8 mouse cellular contexts compared by ENCODE assay signal in the genomic region with DNA sequence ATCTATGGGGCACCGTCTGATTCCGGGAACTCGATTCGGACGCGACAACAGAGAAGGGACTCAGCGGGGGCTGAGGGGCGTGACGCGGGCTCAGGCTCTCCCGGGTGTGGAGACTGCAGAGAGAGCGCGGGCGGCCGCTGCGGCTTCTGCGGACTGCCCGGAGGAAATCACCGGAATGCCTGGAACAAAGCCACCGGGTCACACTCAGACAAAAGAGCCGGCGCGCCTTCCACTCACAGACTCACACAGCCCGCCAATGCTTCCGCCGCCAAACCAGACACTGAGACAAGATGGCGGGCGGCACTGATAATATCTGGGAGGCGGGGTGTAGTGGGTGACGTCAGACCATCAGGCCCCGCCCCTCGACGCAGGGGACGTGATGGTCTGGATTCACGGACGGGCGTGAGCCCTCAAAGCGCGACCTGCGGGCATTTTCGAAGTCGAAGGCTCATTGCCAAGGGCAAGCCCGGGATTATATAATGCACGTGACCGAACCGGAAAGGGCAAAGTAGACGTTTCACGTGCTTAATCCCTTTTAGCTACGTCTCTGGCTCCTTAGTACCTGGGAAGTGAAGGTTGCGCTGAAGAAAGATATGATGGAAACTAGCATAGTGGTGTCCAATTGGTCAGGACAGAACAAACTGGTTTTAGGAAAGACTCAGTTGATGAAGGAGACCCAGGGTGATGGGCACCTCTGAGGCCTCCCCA. TPM values are rescaled to one million over a fixed set of nuclear protein-coding genes. Genes with fewer than 3 reads are reported as not detected.
DNase-seq lines count a peak whose midpoint lies in the region; ATAC-seq and TF ChIP-seq lines count a peak whose summit lies in the region.

Gene Wsb1, minus strand, starts transcription at position 281 of the 708 bp plus-strand sequence.

- peak within 1 kb of the TSS; percentile 77 to 91 (median 86) for H3K4me3 ChIP-seq in CH12.LX (replicated peaks in 1 of 3; ENCODE audit: low read depth in 2 of 3, low read length in 2 of 3, poor library complexity in 1 of 3)
- peak within 1 kb of the TSS; percentile 93 for H3K4me3 ChIP-seq in forebrain, embryonic 12.5 days (replicated peaks)
- H3K4me3 ChIP-seq in heart, postnatal 0 days (ENCODE audit: low read depth, low read length), result peak within 1 kb of the TSS; percentile 83
- H3K4me3 ChIP-seq in liver, embryonic 16.5 days (ENCODE audit: low read depth, low read length), result peak within 1 kb of the TSS; percentile 75
- H3K4me3 ChIP-seq in neural tube, embryonic 13.5 days, result peak within 1 kb of the TSS; percentile 88
- H3K4me3 ChIP-seq in testis, adult 2 months (ENCODE audit: control insufficient read depth, low read depth, low read length), result peak within 1 kb of the TSS; percentile 98

- H3K9ac ChIP-seq in CH12.LX (ENCODE audit: insufficient read depth, low read depth), result peak within 1 kb of the TSS; percentile 90
- H3K9ac ChIP-seq in forebrain, embryonic 12.5 days, result peak within 1 kb of the TSS; percentile 92
- H3K9ac ChIP-seq in heart, postnatal 0 days (replicated peaks; ENCODE audit: low read depth, low read length), result peak within 1 kb of the TSS; percentile 86
- peak within 1 kb of the TSS; percentile 89 for H3K9ac ChIP-seq in liver, embryonic 16.5 days (ENCODE audit: low read depth, low read length)
- H3K9ac ChIP-seq in neural tube, embryonic 13.5 days, result peak within 1 kb of the TSS; percentile 97

- TF ChIP-seq RAD21 in CH12.LX (IDR thresholded peaks at IDR 0.05; ENCODE audit: low read depth, low read length), result no peak

- no peak for TF ChIP-seq CTCF in CH12.LX (conservative IDR thresholded peaks at IDR 0.05 in 1 of 2, IDR thresholded peaks at IDR 0.05 in 1 of 2; ENCODE audit: low read depth in 2 of 2, low read length in 2 of 2)
- TF ChIP-seq CTCF in heart, postnatal 0 days (IDR thresholded peaks at IDR 0.05; ENCODE audit: low read depth), result no peak
- TF ChIP-seq CTCF in testis, adult 2 months (IDR thresholded peaks at IDR 0.05; ENCODE audit: control insufficient read depth, insufficient read depth, insufficient replicate concordance, low read depth, low read length), result no peak

- dilution Hi-C loops in CH12.LX (cut with MboI; ENCODE audit: extremely low pct_ligation_motif_present, extremely low pct_unique_long_range_greater_than_20kb, low sequenced_read_pairs), result no loop called here

- peak; percentile 100 for TF ChIP-seq POLR2A in CH12.LX (IDR thresholded peaks at IDR 0.05; ENCODE audit: low read depth, low read length)
- peak; percentile 97 for TF ChIP-seq POLR2A in testis, adult 2 months (IDR thresholded peaks at IDR 0.05; ENCODE audit: control insufficient read depth, low read depth, low read length)

- peaks cover 11 to 34% of the 10 kb centered on the region in 2 experiments; a peak in 3 of 4 replicates for H3K4me1 ChIP-seq in CH12.LX (ENCODE audit: control insufficient read depth in 1 of 2, insufficient read depth in 2 of 2)
- peaks cover 17% of the 10 kb centered on the region for H3K4me1 ChIP-seq in forebrain, embryonic 12.5 days
- peaks cover 16% of the 10 kb centered on the region for H3K4me1 ChIP-seq in heart, postnatal 0 days (ENCODE audit: control insufficient read depth, insufficient read depth)
- peaks cover 21% of the 10 kb centered on the region for H3K4me1 ChIP-seq in liver, embryonic 16.5 days (ENCODE audit: control insufficient read depth, low read depth, low read length)
- peaks cover 37% of the 10 kb centered on the region for H3K4me1 ChIP-seq in neural tube, embryonic 13.5 days (replicated peaks)
- H3K4me1 ChIP-seq in testis, adult 2 months (ENCODE audit: control insufficient read depth, insufficient read depth, low read length), result peaks cover 3% of the 10 kb centered on the region

- peak; percentile 94 for DNase-seq in CH12.LX (ENCODE audit: extremely low read depth)
- DNase-seq in c-Kit-positive CD71-positive TER-119-negative erythroid progenitor cells, embryonic 14.5 days (ENCODE audit: low read depth), result peak; percentile 81
- DNase-seq in heart, postnatal 0 days (ENCODE audit: low spot score), result peak; percentile 89
- peak; percentile 95 to 96 for DNase-seq in kidney, postnatal 4 days

- peak within 1 kb of the TSS; percentile 84 for H3K27ac ChIP-seq in CH12.LX (ENCODE audit: insufficient read depth, low read depth)
- H3K27ac ChIP-seq in forebrain, embryonic 12.5 days, result peak within 1 kb of the TSS; percentile 97
- H3K27ac ChIP-seq in heart, postnatal 0 days (ENCODE audit: low read depth), result peak within 1 kb of the TSS; percentile 96
- H3K27ac ChIP-seq in liver, embryonic 16.5 days (ENCODE audit: low read length), result peak within 1 kb of the TSS; percentile 89
- peak within 1 kb of the TSS; percentile 99 for H3K27ac ChIP-seq in neural tube, embryonic 13.5 days (replicated peaks)
- peak within 1 kb of the TSS; percentile 89 for H3K27ac ChIP-seq in testis, adult 2 months (ENCODE audit: control insufficient read depth, insufficient read depth, low read depth, low read length)

- peak; percentile 97 for ATAC-seq in forebrain, embryonic 12.5 days (ENCODE audit: low FRiP score)
- ATAC-seq in heart, postnatal 0 days (ENCODE audit: insufficient read depth, low read depth), result peak; percentile 92
- ATAC-seq in liver, embryonic 16.5 days (ENCODE audit: low read depth), result peak; percentile 85
- peak; percentile 94 for ATAC-seq in neural tube, embryonic 13.5 days (ENCODE audit: low read depth)

- WGBS in forebrain, embryonic 12.5 days, result 1% methylated on average over 50 of the region's 50 CpGs
- WGBS in heart, postnatal 0 days, result 2% methylated on average over 50 of the region's 50 CpGs
- 1% methylated on average over 50 of the region's 50 CpGs for WGBS in liver, embryonic 16.5 days (ENCODE audit: insufficient replicate concordance)
- WGBS in neural tube, embryonic 13.5 days, result 2% methylated on average over 50 of the region's 50 CpGs

- peaks cover 9% of the 10 kb centered on the region for H3K27me3 ChIP-seq in CH12.LX (replicated peaks)
- peaks cover 10% of the 10 kb centered on the region; the same call in 1 of the 2 replicates for H3K27me3 ChIP-seq in forebrain, embryonic 12.5 days
- no peaks in the 10 kb centered on the region for H3K27me3 ChIP-seq in heart, postnatal 0 days (ENCODE audit: control insufficient read depth, insufficient read depth, low read length)
- H3K27me3 ChIP-seq in liver, embryonic 16.5 days (ENCODE audit: control insufficient read depth, insufficient read depth, low read depth, low read length), result no peaks in the 10 kb centered on the region
- H3K27me3 ChIP-seq in neural tube, embryonic 13.5 days, result 0 out of 2 replicates have a peak, but pooled peaks cover 4% of the 10 kb centered on the region
- H3K27me3 ChIP-seq in testis, adult 2 months (ENCODE audit: control insufficient read depth, insufficient read depth, low read length), result no peaks in the 10 kb centered on the region

- H3K36me3 ChIP-seq in CH12.LX (replicated peaks in 1 of 2; ENCODE audit: control insufficient read depth in 1 of 2, insufficient read depth in 1 of 2, low read length in 1 of 2), result peaks cover 12 to 23% of the 10 kb centered on the region in 2 experiments
- H3K36me3 ChIP-seq in forebrain, embryonic 12.5 days (replicated peaks), result peaks cover 21% of the 10 kb centered on the region
- H3K36me3 ChIP-seq in heart, postnatal 0 days (replicated peaks; ENCODE audit: control insufficient read depth, insufficient read depth, low read length), result peaks cover 9% of the 10 kb centered on the region
- peaks cover 11% of the 10 kb centered on the region for H3K36me3 ChIP-seq in liver, embryonic 16.5 days (ENCODE audit: control insufficient read depth, insufficient read depth)
- peaks cover 19% of the 10 kb centered on the region for H3K36me3 ChIP-seq in neural tube, embryonic 13.5 days
- H3K36me3 ChIP-seq in testis, adult 2 months (ENCODE audit: control insufficient read depth, insufficient read depth, low read length), result no peaks in the 10 kb centered on the region; the same call in 1 of the 2 replicates

- H3K9me3 ChIP-seq in CH12.LX (replicated peaks; ENCODE audit: low read length), result no peaks in the 10 kb centered on the region
- no peaks in the 10 kb centered on the region for H3K9me3 ChIP-seq in forebrain, embryonic 12.5 days
- H3K9me3 ChIP-seq in heart, postnatal 0 days (replicated peaks; ENCODE audit: control insufficient read depth, low read length), result no peaks in the 10 kb centered on the region
- H3K9me3 ChIP-seq in liver, embryonic 16.5 days (replicated peaks; ENCODE audit: control insufficient read depth, low read length), result no peaks in the 10 kb centered on the region
- H3K9me3 ChIP-seq in neural tube, embryonic 13.5 days, result no peaks in the 10 kb centered on the region

- H3K4me2 ChIP-seq in CH12.LX (ENCODE audit: insufficient read depth, low read depth, poor library complexity, severe bottlenecking), result peak within 1 kb of the TSS; percentile 96
- peak within 1 kb of the TSS; percentile 80 for H3K4me2 ChIP-seq in forebrain, embryonic 12.5 days
- peak within 1 kb of the TSS; percentile 83 for H3K4me2 ChIP-seq in heart, postnatal 0 days (ENCODE audit: low read depth, low read length)
- peak within 1 kb of the TSS; percentile 83 for H3K4me2 ChIP-seq in liver, embryonic 16.5 days (ENCODE audit: low read depth, low read length)
- peak within 1 kb of the TSS; percentile 71 for H3K4me2 ChIP-seq in neural tube, embryonic 13.5 days

- in situ Hi-C loops in CH12.LX (cut with MboI; ENCODE audit: low pct_ligation_motif_present, low pct_unique_long_range_greater_than_20kb, low sequenced_read_pairs), result loop anchor here (5.0 kb wide), 1 partner anchor 38 kb away; no protein-coding TSS in a partner anchor

- TF ChIP-seq EP300 in CH12.LX (IDR thresholded peaks at IDR 0.05; ENCODE audit: low read length), result no peak
- TF ChIP-seq EP300 in heart, postnatal 0 days (IDR thresholded peaks at IDR 0.05; ENCODE audit: low read depth), result peak; percentile 66

- peaks cover 41% of the 10 kb centered on the region for H3K79me2 ChIP-seq in CH12.LX (replicated peaks; ENCODE audit: control insufficient read depth, extremely low read depth, insufficient read depth, poor library complexity, severe bottlenecking)

TF ChIP-seq in CH12.LX, 34 proteins besides CTCF, POLR2A, EP300 and RAD21 (continues in another document):
- TF ChIP-seq MAX (IDR thresholded peaks at IDR 0.05; ENCODE audit: low read length) (peak; percentile 99), IRF4 (IDR thresholded peaks at IDR 0.05; ENCODE audit: low read depth, low read length) (peak; percentile 82), ZC3H11A (IDR thresholded peaks at IDR 0.05; ENCODE audit: low read depth, low read length) (no peak), E2F4 (IDR thresholded peaks at IDR 0.05; ENCODE audit: insufficient replicate concordance, low read depth, low read length) (no peak)

RNA-seq across cellular contexts. Expression of gene Wsb1, which starts in this region (rescaled TPM):
- 54.7 and 84.1 TPM in 2 replicates for total RNA-seq in CH12.LX (2012; rRNA removed)
- 104 and 122 TPM in 2 replicates for total RNA-seq in CH12.LX (2014; rRNA removed)
- polyA plus RNA-seq in CH12.LX (2012; ENCODE audit: insufficient read length, low read depth), result 118 and 129 TPM in 2 replicates
- 457 and 459 TPM in 2 replicates for polyA plus RNA-seq in forebrain, embryonic 12.5 days (2016; fragmentation: Nextera tagmentation; extraction: Ambion mirVana)
- total RNA-seq in heart, postnatal 0 days (2014; rRNA removed; ENCODE audit: low replicate concordance), result 60.4 and 73.2 TPM in 2 replicates
- polyA plus RNA-seq in heart, postnatal 0 days (2015; fragmentation: Nextera tagmentation; extraction: Ambion mirVana), result 63.9 and 64.5 TPM in 2 replicates
- 30.4 and 32.9 TPM in 2 replicates for polyA plus RNA-seq in liver, embryonic 16.5 days (2015; fragmentation: Nextera tagmentation; extraction: Ambion mirVana)
- 492 and 532 TPM in 2 replicates for polyA plus RNA-seq in neural tube, embryonic 13.5 days (2015; fragmentation: Nextera tagmentation; extraction: Ambion mirVana)
- 12.2 and 14.2 TPM in 2 replicates for polyA plus RNA-seq in testis, adult 2 months (2012; rRNA removed)

Comparison
In these comparisons a context has a peak if more than half of its experiments do, and no peak if none do; other contexts are left out.
1. Peak in every context shown above with its lines: DNase-seq, ATAC-seq, H3K4me3 ChIP-seq and H3K27ac ChIP-seq.